Mouse (Mus musculus): Measurements from ENCODE around the gene Zzef1. TPM values are rescaled to one million over a fixed set of nuclear protein-coding genes. Genes with fewer than 3 reads are reported as not detected.

Gene Zzef1
- polyA plus RNA-seq, 1 experiment: 10.7 TPM

- TF ChIP-seq FOSL1 (IDR thresholded peaks at IDR 0.05; ENCODE audit: insufficient read depth, low read length, poor library complexity, severe bottlenecking): no peak
- no peak for TF ChIP-seq CTCF (IDR thresholded peaks at IDR 0.05; ENCODE audit: control insufficient read depth, insufficient read depth, insufficient read length)
- no peak for TF ChIP-seq CEBPB (IDR thresholded peaks at IDR 0.05; ENCODE audit: low read depth)
- TF ChIP-seq MAX (IDR thresholded peaks at IDR 0.05): no peak
- no peak for TF ChIP-seq USF1 (IDR thresholded peaks at IDR 0.05; ENCODE audit: low read depth)
- TF ChIP-seq MYOG (IDR thresholded peaks at IDR 0.05; ENCODE audit: control insufficient read depth, extremely low read depth, insufficient read length): no peak
- no peak for TF ChIP-seq MYOD1 (IDR thresholded peaks at IDR 0.05; ENCODE audit: control insufficient read depth, insufficient read length, low read depth)
- H3ac ChIP-seq (ENCODE audit: control insufficient read depth, insufficient read length, low read depth): no peak overlapping the region
- H3K79me3 ChIP-seq (ENCODE audit: low read depth): no peaks in the 10 kb centered on the region
- H3K27me3 ChIP-seq (ENCODE audit: control insufficient read depth, insufficient read depth, insufficient read length): peaks cover 49% of the 10 kb centered on the region
- H3K4me3 ChIP-seq (ENCODE audit: insufficient read depth, poor library complexity, severe bottlenecking): no peak overlapping the region
- no peaks in the 10 kb centered on the region for H3K79me2 ChIP-seq (ENCODE audit: control insufficient read depth, insufficient read depth)
- H3K36me3 ChIP-seq (ENCODE audit: control insufficient read depth, insufficient read depth): no peaks in the 10 kb centered on the region
Measured at GRCm38 (mm10) chr11:72963789-72964294, 167.8 kb downstream of the Zzef1 start.

GRCm38 (mm10) chr11:72974995-72975503 is 179.0 kb downstream of the Zzef1 start:
- H3K4me3 ChIP-seq (ENCODE audit: insufficient read depth, poor library complexity, severe bottlenecking): no peak overlapping the region
- TF ChIP-seq CTCF (IDR thresholded peaks at IDR 0.05; ENCODE audit: control insufficient read depth, insufficient read depth, insufficient read length) (no peak), MYOD1 (IDR thresholded peaks at IDR 0.05; ENCODE audit: control insufficient read depth, insufficient read length, low read depth) (no peak), CEBPB (IDR thresholded peaks at IDR 0.05; ENCODE audit: low read depth) (no peak), FOSL1 (IDR thresholded peaks at IDR 0.05; ENCODE audit: insufficient read depth, low read length, poor library complexity, severe bottlenecking) (no peak), MAX (IDR thresholded peaks at IDR 0.05) (no peak)

More at GRCm38 (mm10) chr11:72974995-72975503, 179.0 kb downstream of the Zzef1 start:
- no peaks in the 10 kb centered on the region for H3K79me3 ChIP-seq (ENCODE audit: low read depth)
- H3K27me3 ChIP-seq (ENCODE audit: control insufficient read depth, insufficient read depth, insufficient read length): peaks cover 26% of the 10 kb centered on the region
- H3K36me3 ChIP-seq (ENCODE audit: control insufficient read depth, insufficient read depth): no peaks in the 10 kb centered on the region
- no peak overlapping the region for H3ac ChIP-seq (ENCODE audit: control insufficient read depth, insufficient read length, low read depth)
- H3K79me2 ChIP-seq (ENCODE audit: control insufficient read depth, insufficient read depth): no peaks in the 10 kb centered on the region

Small RNA genes within 50 kb of the gene (microRNA-seq; reads per million reads assigned to microRNA genes)
- not detected for gene Gm44467 (ENCODE audit: borderline microRNAs expressed)

Other genes with a start within 250 kb of the Zzef1 start
- not detected for gene Spns3, start 245.7 kb upstream of the Zzef1 start, polyA plus RNA-seq (2012; fragmentation: generic; extraction: Trizol)
- gene Ube2g1, start 188.9 kb upstream of the Zzef1 start, polyA plus RNA-seq (2012; fragmentation: generic; extraction: Trizol): 8.1 TPM
- 15.1 TPM for gene Ankfy1, start 106.2 kb upstream of the Zzef1 start, polyA plus RNA-seq (2012; fragmentation: generic; extraction: Trizol)
- gene Cyb5d2, start 84 bp upstream of the Zzef1 start, polyA plus RNA-seq (2012; fragmentation: generic; extraction: Trizol): 5.5 TPM
- gene Atp2a3, start 164.9 kb downstream of the Zzef1 start, polyA plus RNA-seq (2012; fragmentation: generic; extraction: Trizol): 0.54 TPM
- 0.05 TPM for gene P2rx1, start 202.9 kb downstream of the Zzef1 start, polyA plus RNA-seq (2012; fragmentation: generic; extraction: Trizol)
- gene Camkk1, start 222.8 kb downstream of the Zzef1 start, polyA plus RNA-seq (2012; fragmentation: generic; extraction: Trizol): 7.7 TPM

Measured in C2C12 (cell line).